Mouse (Mus musculus) kidney, embryonic 16.5 days (tissue): ENCODE data around the gene Meltf. TPM values are rescaled to one million over a fixed set of nuclear protein-coding genes. Genes with fewer than 3 reads are reported as not detected.

ENCODE experiments used
- ATAC-seq: fragments of 200-750 bp; cut with Nextera tagmentation; 2 replicates; pipeline ENCODE4 v1.8.0; 2017; ENCODE audit warnings: moderate TSS enrichment; ENCODE audit not compliant: low FRiP score, low TSS enrichment
- H3K27ac ChIP-seq: fragments of 300-500 bp; sonication (generic); 2 replicates; pipeline ENCODE4 v1.5.1; 2014; ENCODE audit warnings: low read length
- H3K27me3 ChIP-seq: fragments of 300-500 bp; sonication (generic); 2 replicates; pipeline ENCODE4 v1.6.1; 2014; ENCODE audit warnings: low read length, control low read depth, mixed read lengths; ENCODE audit not compliant: insufficient read depth
- H3K36me3 ChIP-seq: fragments of 300-500 bp; sonication (generic); 2 replicates; pipeline ENCODE4 v1.6.1; 2014; ENCODE audit warnings: low read length, control low read depth, mixed read lengths; ENCODE audit not compliant: insufficient read depth
- H3K4me1 ChIP-seq: fragments of 300-500 bp; sonication (generic); 2 replicates; pipeline ENCODE4 v1.6.1; 2014; ENCODE audit warnings: low read length, control low read depth, mixed read lengths; ENCODE audit not compliant: insufficient read depth
- H3K4me2 ChIP-seq: fragments of 300-500 bp; sonication (generic); replicated peaks from 2 replicates; pipeline ENCODE4 v1.6.1; 2014; ENCODE audit warnings: low read depth, low read length
- H3K4me3 ChIP-seq: fragments of 300-500 bp; sonication (generic); 2 replicates; pipeline ENCODE4 v1.5.1; 2014; ENCODE audit warnings: mild to moderate bottlenecking, low read length
- H3K9ac ChIP-seq: fragments of 300-500 bp; sonication (generic); replicated peaks from 2 replicates; pipeline ENCODE4 v1.6.1; 2014; ENCODE audit warnings: low read length
- H3K9me3 ChIP-seq: fragments of 300-500 bp; sonication (generic); 2 replicates; pipeline ENCODE4 v1.6.1; 2016; ENCODE audit warnings: low read length, control low read depth
- WGBS: fragments of 180-500 bp; shearing (Covaris S2); extraction: QIAGEN DNeasy Blood & Tissue Kit; methylation state at CpG from one replicate; pipeline ENCODE4 v1.1.7; 2014; 5-methylcytosine and 5-hydroxymethylcytosine counted together
- polyA plus RNA-seq: library from polyadenylated mRNA; unstranded; fragments of >200 nt; fragmentation: Nextera tagmentation; extraction: Ambion mirVana; gene quantifications from 2 replicates; pipeline ENCODE4 v1.2.1, GENCODE M21; 2015

Meltf gene
- polyA plus RNA-seq, 1 experiment from 2014 or later: 0.66 TPM

- ATAC-seq: 0 out of 2 replicates have a peak, but pooled peaks have one; percentile 21
- Histone ChIP-seq H3K4me1 (peaks cover 9% of the 10 kb centered on the region), H3K27ac (no peak overlapping the region), H3K9me3 (no peaks in the 10 kb centered on the region), H3K36me3 (no peaks in the 10 kb centered on the region), H3K4me2 (peak overlapping the region; percentile 53), H3K4me3 (peak overlapping the region; percentile 36), H3K9ac (no peak overlapping the region; the same call in 1 of the 2 replicates), H3K27me3 (no peaks in the 10 kb centered on the region)
- 29% methylated on average over 20 of the region's 20 CpGs for WGBS
Observed at GRCm38 (mm10) chr16:31905891-31906825, 27.5 kb downstream of the Meltf start.

GRCm38 (mm10) chr16:31906896-31907295 is 28.3 kb downstream of the Meltf start:
- peak; percentile 74; the same call in 1 of the 2 replicates for ATAC-seq

GRCm38 (mm10) chr16:31908959-31909358 is 30.3 kb downstream of the Meltf start:
- Histone ChIP-seq H3K4me3 (no peak overlapping the region), H3K4me2 (no peak overlapping the region), H3K27ac (no peak overlapping the region), H3K27me3 (no peaks in the 10 kb centered on the region), H3K4me1 (peaks cover 9% of the 10 kb centered on the region), H3K36me3 (no peaks in the 10 kb centered on the region), H3K9me3 (no peaks in the 10 kb centered on the region), H3K9ac (no peak overlapping the region)
- no peak for ATAC-seq
- 70% methylated on average over 11 of the region's 11 CpGs for WGBS

More at GRCm38 (mm10) chr16:31906896-31907295, 28.3 kb downstream of the Meltf start:
- H3K4me1 ChIP-seq: peaks cover 9% of the 10 kb centered on the region
- no peak overlapping the region for H3K9ac ChIP-seq
- WGBS: 8% methylated on average over 9 of the region's 9 CpGs
- no peaks in the 10 kb centered on the region for H3K27me3 ChIP-seq
- H3K4me2 ChIP-seq: peak overlapping the region; percentile 53
- H3K27ac ChIP-seq: no peak overlapping the region
- no peaks in the 10 kb centered on the region for H3K36me3 ChIP-seq
- no peaks in the 10 kb centered on the region for H3K9me3 ChIP-seq
- peak overlapping the region; percentile 36 for H3K4me3 ChIP-seq

GRCm38 (mm10) chr16:31910281-31910847 is 31.8 kb downstream of the Meltf start:
- 46% methylated on average over 10 of the region's 10 CpGs for WGBS
- Histone ChIP-seq H3K27me3 (no peaks in the 10 kb centered on the region), H3K9me3 (no peaks in the 10 kb centered on the region), H3K36me3 (no peaks in the 10 kb centered on the region), H3K27ac (no peak overlapping the region), H3K9ac (no peak overlapping the region), H3K4me1 (peaks cover 9% of the 10 kb centered on the region), H3K4me3 (no peak overlapping the region), H3K4me2 (no peak overlapping the region)
- ATAC-seq: no peak

- H3K9me3 ChIP-seq: no peaks in the 10 kb centered on the region
- H3K27me3 ChIP-seq: no peaks in the 10 kb centered on the region
- H3K4me3 ChIP-seq: no peak overlapping the region; the same call in 1 of the 2 replicates
- 63% methylated on average over 11 of the region's 11 CpGs for WGBS
- peak overlapping the region; percentile 44 for H3K4me2 ChIP-seq
- H3K4me1 ChIP-seq: peaks cover 4% of the 10 kb centered on the region; the same call in 1 of the 2 replicates
- ATAC-seq: peak; percentile 68
- no peaks in the 10 kb centered on the region for H3K36me3 ChIP-seq
- H3K27ac ChIP-seq: no peak overlapping the region
- H3K9ac ChIP-seq: no peak overlapping the region; the same call in 1 of the 2 replicates
Observed at GRCm38 (mm10) chr16:31917776-31918175, 39.2 kb downstream of the Meltf start.

GRCm38 (mm10) chr16:31918248-31918724 is 39.7 kb downstream of the Meltf start:
- Histone ChIP-seq H3K4me2 (peak overlapping the region; percentile 44), H3K27ac (no peak overlapping the region), H3K9me3 (no peaks in the 10 kb centered on the region), H3K4me3 (peak overlapping the region; percentile 25), H3K9ac (peak overlapping the region; percentile 59), H3K27me3 (no peaks in the 10 kb centered on the region), H3K36me3 (no peaks in the 10 kb centered on the region), H3K4me1 (peaks cover 4% of the 10 kb centered on the region; the same call in 1 of the 2 replicates)
- 5% methylated on average over 14 of the region's 14 CpGs for whole genome bisulfite sequencing
- ATAC-seq: peak; percentile 53; the same call in 1 of the 2 replicates

GRCm38 (mm10) chr16:31924368-31924767 is 45.8 kb downstream of the Meltf start:
- no peak for ATAC-seq
- 79% methylated on average over 6 of the region's 6 CpGs for WGBS

GRCm38 (mm10) chr16:31926091-31926490 is 47.5 kb downstream of the Meltf start:
- WGBS: 71% methylated on average over 6 of the region's 6 CpGs
- 0 out of 2 replicates have a peak, but pooled peaks cover 4% of the 10 kb centered on the region for H3K4me1 ChIP-seq
- H3K27ac ChIP-seq: peak overlapping the region; percentile 27; the same call in 1 of the 2 replicates
- no peak overlapping the region for H3K9ac ChIP-seq
- H3K4me3 ChIP-seq: no peak overlapping the region
- H3K9me3 ChIP-seq: no peaks in the 10 kb centered on the region
- H3K4me2 ChIP-seq: no peak overlapping the region
- no peaks in the 10 kb centered on the region for H3K36me3 ChIP-seq
- no peaks in the 10 kb centered on the region for H3K27me3 ChIP-seq
- no peak for ATAC-seq

More at GRCm38 (mm10) chr16:31924368-31924767, 45.8 kb downstream of the Meltf start:
- Histone ChIP-seq H3K36me3 (no peaks in the 10 kb centered on the region), H3K9ac (no peak overlapping the region), H3K27ac (no peak overlapping the region), H3K9me3 (no peaks in the 10 kb centered on the region), H3K4me2 (no peak overlapping the region), H3K4me1 (0 out of 2 replicates have a peak, but pooled peaks cover 4% of the 10 kb centered on the region), H3K27me3 (no peaks in the 10 kb centered on the region), H3K4me3 (no peak overlapping the region)

- Histone ChIP-seq H3K4me2 (no peak overlapping the region), H3K4me1 (0 out of 2 replicates have a peak, but pooled peaks cover 4% of the 10 kb centered on the region), H3K9me3 (no peaks in the 10 kb centered on the region), H3K9ac (no peak overlapping the region), H3K36me3 (no peaks in the 10 kb centered on the region), H3K27me3 (no peaks in the 10 kb centered on the region), H3K4me3 (no peak overlapping the region), H3K27ac (peak overlapping the region; percentile 27; the same call in 1 of the 2 replicates)
- ATAC-seq: no peak; the same call in 1 of the 2 replicates
- WGBS: 72% methylated on average over 13 of the region's 13 CpGs
Observed at GRCm38 (mm10) chr16:31926547-31927182, 48.1 kb downstream of the Meltf start.
